Mouse (Mus musculus) megakaryocyte, embryonic 14.5 days (primary cell): Measurements from ENCODE around the gene Gm20855. TPM values are rescaled to one million over a fixed set of nuclear protein-coding genes. Genes with fewer than 3 reads are reported as not detected.
"Not testable (repeated sequence)": the region's sequence is repeated elsewhere in the genome, so short reads cannot be mapped to it uniquely, and the experiment has no call there.

Source experiments
- H3K27me3 ChIP-seq: replicated peaks from 2 replicates; pipeline ENCODE3; 2012; ENCODE audit warnings: inconsistent platforms
- H3K36me3 ChIP-seq: replicated peaks from 2 replicates; pipeline ENCODE3; 2012; ENCODE audit warnings: low read length, inconsistent platforms, mixed read lengths
- H3K4me1 ChIP-seq: 2 replicates; pipeline ENCODE4 v1.6.1; 2012; ENCODE audit warnings: inconsistent platforms
- H3K4me3 ChIP-seq: replicated peaks from 2 replicates; pipeline ENCODE3; 2012; ENCODE audit warnings: moderate library complexity, mild to moderate bottlenecking, inconsistent platforms
- H3K9me3 ChIP-seq: 2 replicates; pipeline ENCODE4 v1.6.1; 2012; ENCODE audit warnings: inconsistent platforms
- polyA plus RNA-seq: library from polyadenylated mRNA; stranded (reverse); fragments of >175 nt; gene quantifications from 2 replicates; pipeline ENCODE4 v1.2.3, GENCODE M21; 2012; ENCODE audit warnings: low replicate concordance; ENCODE audit not compliant: insufficient read depth

The Gm20855 gene
- not detected in 2 replicates for polyA plus RNA-seq

GRCm38 (mm10) chrY:35131733-35132132, at the start of gene Gm20855:
Gene Gm20855 (minus strand): TSS chrY:35131833.
- not testable (repeated sequence) for H3K27me3 ChIP-seq, H3K4me1 ChIP-seq, H3K4me3 ChIP-seq, H3K36me3 ChIP-seq, H3K9me3 ChIP-seq
